18 mouse cellular contexts compared by ENCODE assay signal in genomic region chr3:52863146-52863849, GRCm38 (mm10).
DNase-seq lines count a peak whose midpoint lies in the region; ATAC-seq lines count a peak whose summit lies in the region.
"Had no signal": no experiment of that assay in that cellular context is flagged by ENCODE, and none has a peak within 500 bp of the region (broad histone marks: within the 10 kb centered on the region; RNA-seq: fewer than 3 reads in every experiment).

No protein-coding gene starts in this region.

- peak; percentile 53 for ATAC-seq in granulocyte monocyte progenitor cell, adult 5-6 weeks (replicated peaks; ENCODE audit: poor library complexity, severe bottlenecking)
- peak; percentile 58 for ATAC-seq in megakaryocyte, adult 5-6 weeks (ENCODE audit: poor library complexity, severe bottlenecking)
- ATAC-seq: forebrain, embryonic 14.5 days; Patski had no signal

- peak; percentile 35 for DNase-seq in CD4-positive, CD25-positive, alpha-beta regulatory T cell, adult 2 months (ENCODE audit: low read depth, low spot score)
- DNase-seq in T-cell, adult 2 months (ENCODE audit: low spot score), result peak; percentile 37
- DNase-seq in lung, adult 18-20 months, result no peak
- no peak for DNase-seq in layer of hippocampus, adult 9-11 months
- DNase-seq in adrenal gland, adult 2 months, result no peak
- no peak for DNase-seq in urinary bladder, adult 18-20 months (ENCODE audit: low spot score in 2 of 2)
- DNase-seq: adrenal gland, adult 8-10 months; adrenal gland, postnatal 36 days; cerebellum, adult 2 months; cerebellum, postnatal 10 days; embryo, embryonic 11 days; gastrocnemius, postnatal 10 days; heart, postnatal 36 days; kidney, adult 11 months had no signal

Comparison
In these comparisons a context has a peak if more than half of its experiments do, and no peak if none do; other contexts are left out.
1. DNase-seq: peak in CD4-positive, CD25-positive, alpha-beta regulatory T cell, adult 2 months (single experiment) and T-cell, adult 2 months (single experiment); none in lung, adult 18-20 months (0 of 2), layer of hippocampus, adult 9-11 months (single experiment), adrenal gland, adult 2 months (single experiment) and urinary bladder, adult 18-20 months (0 of 2).